Mouse (Mus musculus): ENCODE data around the gene Ccndbp1. TPM values are rescaled to one million over a fixed set of nuclear protein-coding genes. Genes with fewer than 3 reads are reported as not detected.
"Not testable (repeated sequence)": the region's sequence is repeated elsewhere in the genome, so short reads cannot be mapped to it uniquely, and the experiment has no call there.

Ccndbp1 gene
- 76.9 and 83.6 TPM in 2 replicates for polyA plus RNA-seq (2015; fragmentation: Nextera tagmentation; extraction: Ambion mirVana)

DNA sequence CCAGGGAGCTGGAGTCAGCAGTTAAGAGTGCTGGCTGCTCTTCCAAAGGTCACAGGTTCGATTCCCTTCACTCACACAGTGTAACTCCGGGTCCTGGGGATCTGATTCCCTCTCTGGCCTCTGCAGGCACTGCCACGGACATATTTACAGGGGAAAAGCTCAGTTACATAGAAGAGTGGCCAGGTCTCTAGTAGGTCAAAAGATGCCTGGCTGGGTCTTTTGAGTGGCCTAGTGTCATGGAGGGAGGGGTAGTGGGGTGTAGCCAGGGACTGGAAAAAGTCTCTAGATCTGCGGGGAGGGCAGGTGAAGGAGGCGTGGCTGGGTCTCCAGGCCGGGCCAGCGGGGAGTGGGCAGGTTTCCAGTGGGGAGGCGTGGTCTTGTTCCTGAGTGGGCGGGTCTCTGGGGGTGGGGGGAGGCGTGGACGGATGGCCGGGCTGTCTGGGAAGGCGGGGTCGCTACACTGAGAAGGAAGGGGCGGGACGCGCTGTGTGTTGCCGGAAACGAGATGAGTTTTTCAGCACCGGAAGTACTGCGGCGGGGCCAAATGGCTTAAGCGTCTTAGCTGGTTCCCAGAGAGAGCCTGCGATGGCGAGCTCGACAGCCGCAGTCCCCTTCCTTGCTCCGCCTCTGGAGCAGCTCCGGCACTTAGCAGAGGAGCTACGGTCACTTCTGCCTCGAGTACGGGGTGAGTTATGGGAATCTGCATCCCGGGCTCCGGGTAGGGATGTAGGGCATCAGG is at the start of gene Ccndbp1:
Ccndbp1 (plus strand) TSS at position 479 of the 739 bp plus-strand sequence.
- peak within 1 kb of the TSS; percentile 71 for H3K4me3 ChIP-seq
- 2% methylated on average over 34 of the region's 34 CpGs for WGBS
- H3K27ac ChIP-seq (replicated peaks) = peak within 1 kb of the TSS; percentile 57

DNA sequence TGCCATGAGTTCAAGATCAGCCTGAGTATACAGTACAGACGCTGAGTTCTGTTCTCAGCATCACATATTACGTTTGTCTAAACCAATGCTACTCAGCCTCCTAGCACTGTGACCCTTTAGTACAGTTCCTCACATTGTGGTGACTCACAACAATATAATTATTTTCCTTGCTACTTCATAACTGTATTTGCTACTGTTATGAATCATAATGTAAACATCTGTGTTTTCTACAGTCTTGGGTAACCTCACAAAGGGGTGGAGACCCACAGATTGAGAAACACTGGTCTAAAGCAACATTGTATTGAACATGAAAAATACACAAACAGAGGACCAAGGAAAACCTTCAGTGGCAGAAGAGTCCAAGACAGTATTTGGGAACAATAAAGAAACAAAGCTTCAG is 48.8 kb upstream of the Ccndbp1 start:
- WGBS = 97% methylated on average over 2 of the region's 2 CpGs
- H3K4me3 ChIP-seq = no peak overlapping the region
- no peak overlapping the region for H3K27ac ChIP-seq (replicated peaks)
- H3K27me3 ChIP-seq = no peaks in the 10 kb centered on the region
- no peak overlapping the region for H3K4me2 ChIP-seq
- no peaks in the 10 kb centered on the region for H3K9me3 ChIP-seq
- H3K36me3 ChIP-seq = peaks cover 42% of the 10 kb centered on the region
- no peak for ATAC-seq (ENCODE audit: low read depth)
- no peaks in the 10 kb centered on the region for H3K4me1 ChIP-seq (replicated peaks)
- H3K9ac ChIP-seq = no peak overlapping the region

More for the DNA sequence above, at the start of gene Ccndbp1:
- Histone ChIP-seq H3K4me2 (peak within 1 kb of the TSS; percentile 90), H3K27me3 (no peaks in the 10 kb centered on the region), H3K9ac (peak within 1 kb of the TSS; percentile 78), H3K9me3 (no peaks in the 10 kb centered on the region), H3K36me3 (peaks cover 29% of the 10 kb centered on the region), H3K4me1 (replicated peaks) (peaks cover 14% of the 10 kb centered on the region)
- ATAC-seq (ENCODE audit: low read depth) = peak; percentile 98

DNA sequence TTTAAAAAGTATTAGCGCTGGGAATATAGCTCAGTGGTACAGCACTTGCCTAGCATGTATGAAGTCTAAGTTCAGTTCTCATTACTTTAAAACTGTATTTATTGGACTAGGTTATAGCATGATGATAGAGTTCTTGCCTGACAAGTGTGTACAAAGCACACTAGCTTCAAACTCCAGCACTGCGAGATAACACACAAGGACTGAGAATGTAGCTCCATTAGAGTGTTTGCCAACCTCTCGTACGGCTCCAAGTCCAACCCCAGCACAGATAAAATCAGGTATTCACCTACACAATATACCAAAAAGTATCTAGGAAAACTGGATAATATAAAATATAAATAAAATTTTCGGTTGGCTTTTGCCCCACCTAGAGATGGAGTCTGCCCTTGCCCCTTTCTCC is 48.4 kb upstream of the Ccndbp1 start:
- Histone ChIP-seq H3K4me1 (replicated peaks) (no peaks in the 10 kb centered on the region), H3K9me3 (no peaks in the 10 kb centered on the region), H3K4me3 (no peak overlapping the region), H3K36me3 (peaks cover 37% of the 10 kb centered on the region), H3K9ac (no peak overlapping the region), H3K27me3 (no peaks in the 10 kb centered on the region), H3K27ac (replicated peaks) (no peak overlapping the region), H3K4me2 (no peak overlapping the region)
- 95% methylated on average over 5 of the region's 5 CpGs for WGBS
- ATAC-seq (ENCODE audit: low read depth) = no peak

DNA sequence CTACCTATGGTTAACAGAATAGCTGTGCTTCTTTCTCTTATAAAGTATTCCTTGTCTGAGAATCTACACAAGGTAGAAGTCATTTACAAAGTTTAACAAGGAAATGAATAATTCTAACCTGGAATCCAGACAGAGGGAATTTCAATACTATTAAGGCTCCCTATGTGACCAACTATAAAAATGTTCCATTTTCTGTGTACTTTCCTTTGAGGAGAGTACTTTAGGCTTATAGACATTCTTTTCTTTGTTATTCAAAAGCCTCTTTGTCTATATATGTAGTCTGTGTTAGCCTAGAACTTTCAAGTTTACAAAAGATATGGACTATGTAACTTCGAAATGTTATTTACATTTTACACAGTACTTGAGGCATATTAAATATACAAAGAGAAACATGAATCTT is 47.9 kb upstream of the Ccndbp1 start:
- Histone ChIP-seq H3K9ac (no peak overlapping the region), H3K4me1 (replicated peaks) (no peaks in the 10 kb centered on the region), H3K36me3 (peaks cover 33% of the 10 kb centered on the region), H3K4me2 (no peak overlapping the region), H3K27me3 (no peaks in the 10 kb centered on the region), H3K9me3 (no peaks in the 10 kb centered on the region), H3K27ac (replicated peaks) (no peak overlapping the region), H3K4me3 (no peak overlapping the region)
- 93% methylated on average over 1 of the region's 1 CpGs for WGBS
- ATAC-seq (ENCODE audit: low read depth) = no peak

DNA sequence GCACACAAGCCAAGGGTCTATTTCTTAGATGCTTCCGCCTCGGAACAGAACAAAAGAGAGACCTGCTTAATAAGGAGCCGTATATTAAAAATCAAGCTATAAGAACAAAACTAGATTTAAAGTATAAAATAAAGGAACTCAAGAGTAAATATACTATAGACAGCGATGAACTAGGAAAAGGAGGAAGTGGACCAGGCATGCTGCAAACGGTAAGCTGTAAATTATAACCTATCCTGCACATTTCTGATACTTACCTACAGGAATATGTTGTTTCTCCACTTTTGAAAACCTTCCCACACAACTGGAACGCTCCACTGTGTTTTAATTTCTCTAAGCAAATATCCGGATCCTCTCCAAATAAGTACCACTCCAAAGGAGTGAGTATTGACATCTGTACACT is 45.1 kb upstream of the Ccndbp1 start:
- H3K9me3 ChIP-seq = no peaks in the 10 kb centered on the region
- peaks cover 36% of the 10 kb centered on the region for H3K36me3 ChIP-seq
- peaks cover 7% of the 10 kb centered on the region; the same call in 1 of the 2 replicates for H3K4me1 ChIP-seq (replicated peaks)
- no peak overlapping the region for H3K27ac ChIP-seq (replicated peaks)
- no peak for ATAC-seq (ENCODE audit: low read depth)
- 95% methylated on average over 7 of the region's 7 CpGs for WGBS
- no peaks in the 10 kb centered on the region for H3K27me3 ChIP-seq
- H3K4me3 ChIP-seq = no peak overlapping the region
- no peak overlapping the region for H3K9ac ChIP-seq
- H3K4me2 ChIP-seq = no peak overlapping the region

DNA sequence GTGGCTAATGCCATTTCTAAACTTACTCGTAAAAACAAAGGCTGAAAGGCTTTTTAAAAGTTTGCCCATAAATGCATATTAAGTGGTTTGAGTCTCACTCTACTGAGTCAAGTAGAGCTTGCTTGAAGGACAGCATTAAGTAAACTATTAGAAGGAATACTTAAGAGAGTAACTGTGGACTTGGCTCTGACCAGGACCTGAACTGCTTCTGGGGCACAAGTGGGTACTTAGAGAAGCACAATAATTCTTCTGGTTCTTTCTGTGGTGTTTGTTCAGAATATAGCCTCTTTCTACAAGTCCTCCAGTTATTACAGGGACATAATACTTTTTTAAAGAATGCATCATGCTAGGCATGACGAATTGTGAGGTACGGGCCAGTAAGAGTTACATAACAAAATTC is 42.7 kb upstream of the Ccndbp1 start:
- no peak for ATAC-seq (ENCODE audit: low read depth)
- H3K9me3 ChIP-seq = no peaks in the 10 kb centered on the region
- H3K4me3 ChIP-seq = no peak overlapping the region
- H3K36me3 ChIP-seq = peaks cover 19% of the 10 kb centered on the region; the same call in 1 of the 2 replicates
- peaks cover 23% of the 10 kb centered on the region for H3K4me1 ChIP-seq (replicated peaks)
- H3K9ac ChIP-seq = no peak overlapping the region
- H3K4me2 ChIP-seq = no peak overlapping the region
- H3K27ac ChIP-seq (replicated peaks) = no peak overlapping the region
- 91% methylated on average over 3 of the region's 3 CpGs for WGBS
- H3K27me3 ChIP-seq = no peaks in the 10 kb centered on the region

DNA sequence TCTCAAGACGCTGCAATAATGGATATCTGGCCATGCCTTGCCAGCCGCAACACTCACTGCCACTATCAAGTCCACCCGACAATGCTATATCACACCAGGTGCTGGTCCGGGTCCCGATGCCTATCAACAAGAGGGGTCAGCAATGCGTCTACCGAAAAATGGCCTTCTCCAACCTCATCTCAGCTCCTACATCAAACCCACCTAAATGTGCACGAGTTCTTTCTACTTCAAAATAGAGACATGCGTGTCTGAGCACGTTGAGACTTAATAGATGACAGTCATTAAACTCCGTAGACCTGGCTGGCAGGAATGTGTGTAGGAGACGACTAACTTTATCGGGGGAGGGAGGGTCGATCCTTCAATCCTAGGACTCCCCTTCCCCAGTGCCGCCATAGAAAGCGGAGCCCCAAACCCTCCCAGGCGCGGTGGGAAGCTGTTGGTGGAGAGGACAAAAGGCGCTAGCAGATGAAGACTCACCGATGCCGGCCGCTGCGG is 38.1 kb upstream of the Ccndbp1 start:
- Histone ChIP-seq H3K4me1 (replicated peaks) (peaks cover 33% of the 10 kb centered on the region), H3K4me2 (peak overlapping the region; percentile 88), H3K36me3 (0 out of 2 replicates have a peak, but pooled peaks cover 8% of the 10 kb centered on the region), H3K27ac (replicated peaks) (peak overlapping the region; percentile 91), H3K4me3 (peak overlapping the region; percentile 87), H3K9ac (peak overlapping the region; percentile 87), H3K27me3 (no peaks in the 10 kb centered on the region), H3K9me3 (no peaks in the 10 kb centered on the region)
- under 1% methylated on average over 23 of the region's 23 CpGs for WGBS
- ATAC-seq (ENCODE audit: low read depth) = peak; percentile 80

DNA sequence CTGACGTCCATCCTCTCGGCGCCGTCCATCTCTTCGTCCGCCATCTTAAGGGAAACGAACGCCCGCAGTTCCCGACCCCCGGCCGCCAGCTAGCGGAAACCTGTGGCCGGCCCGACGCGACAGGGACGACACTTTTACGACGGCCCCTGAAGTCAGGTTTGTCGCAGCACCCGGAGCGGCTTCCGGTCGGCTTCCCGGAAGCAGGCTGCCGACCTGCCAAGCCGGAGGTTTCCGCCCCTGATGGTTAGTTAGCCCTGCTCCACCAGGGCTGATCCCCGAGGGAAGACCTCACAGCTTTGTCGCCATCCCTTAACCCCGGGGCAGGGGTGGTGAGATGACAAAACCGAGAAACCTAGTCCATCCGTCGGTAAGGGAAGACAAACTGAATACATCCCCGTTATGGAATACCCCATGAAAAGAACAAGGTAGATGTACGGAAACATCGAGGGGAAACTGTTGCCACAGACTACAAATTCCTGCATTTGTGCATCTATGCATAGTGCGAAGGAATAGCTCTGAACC is 37.6 kb upstream of the Ccndbp1 start, which contains the start of gene Ubr1:
Ubr1 (minus strand) TSS at position 157 of the 522 bp plus-strand sequence.
- H3K9ac ChIP-seq = peak within 1 kb of the TSS; percentile 87
- H3K9me3 ChIP-seq = no peaks in the 10 kb centered on the region
- WGBS = under 1% methylated on average over 39 of the region's 39 CpGs
- peaks cover 33% of the 10 kb centered on the region for H3K4me1 ChIP-seq (replicated peaks)
- peak; percentile 88 for ATAC-seq (ENCODE audit: low read depth)
- H3K27me3 ChIP-seq = no peaks in the 10 kb centered on the region
- peak within 1 kb of the TSS; percentile 87 for H3K4me3 ChIP-seq
- 0 out of 2 replicates have a peak, but pooled peaks cover 8% of the 10 kb centered on the region for H3K36me3 ChIP-seq
- peak within 1 kb of the TSS; percentile 88 for H3K4me2 ChIP-seq
- H3K27ac ChIP-seq (replicated peaks) = peak within 1 kb of the TSS; percentile 91

DNA sequence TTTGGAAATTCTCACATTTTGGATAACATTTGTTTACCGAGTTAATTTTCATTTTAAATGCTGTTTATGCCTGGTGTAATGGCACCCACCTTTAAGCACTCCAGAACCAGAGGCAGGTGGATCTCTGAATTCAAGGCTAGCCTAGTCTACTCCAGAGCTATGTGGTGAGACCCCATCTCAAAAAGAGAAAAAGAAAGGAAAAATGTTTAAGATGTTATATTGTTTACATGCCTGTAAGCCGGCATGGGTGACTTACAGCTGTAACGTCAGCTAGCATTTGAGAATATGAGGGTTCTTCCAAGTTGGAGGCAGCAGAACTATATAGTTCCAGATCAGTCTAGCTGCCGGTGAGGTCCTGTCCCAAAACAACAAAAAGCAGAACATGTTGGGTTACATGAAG is 36.4 kb upstream of the Ccndbp1 start:
- Histone ChIP-seq H3K4me3 (no peak overlapping the region), H3K9ac (no peak overlapping the region), H3K4me2 (peak overlapping the region; percentile 88; the same call in 1 of the 2 replicates), H3K36me3 (0 out of 2 replicates have a peak, but pooled peaks cover 2% of the 10 kb centered on the region), H3K4me1 (replicated peaks) (peaks cover 37% of the 10 kb centered on the region), H3K27me3 (no peaks in the 10 kb centered on the region), H3K27ac (replicated peaks) (no peak overlapping the region), H3K9me3 (no peaks in the 10 kb centered on the region)
- ATAC-seq (ENCODE audit: low read depth) = no peak
- 89% methylated on average over 4 of the region's 4 CpGs for WGBS

DNA sequence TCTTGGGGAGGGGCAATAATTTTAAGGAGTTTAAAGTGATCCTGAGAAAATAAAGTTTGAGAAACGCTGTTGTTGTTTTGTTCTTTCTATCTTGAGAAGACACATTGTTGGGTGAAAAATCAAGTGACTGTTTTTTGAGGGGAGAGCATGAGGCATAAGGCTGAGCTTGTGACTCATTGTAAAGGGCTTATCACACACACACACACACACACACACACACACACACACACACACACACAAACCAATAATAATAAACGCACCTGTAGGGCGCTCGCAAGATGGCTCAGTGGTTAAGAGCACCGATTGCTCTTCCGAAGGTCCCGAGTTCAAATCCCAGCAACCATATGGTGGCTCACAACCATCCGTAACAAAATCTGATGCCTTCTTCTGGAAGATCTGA is 35.9 kb upstream of the Ccndbp1 start:
- WGBS = 94% methylated on average over 8 of the region's 8 CpGs
- H3K4me3 ChIP-seq = not testable (repeated sequence)

DNA sequence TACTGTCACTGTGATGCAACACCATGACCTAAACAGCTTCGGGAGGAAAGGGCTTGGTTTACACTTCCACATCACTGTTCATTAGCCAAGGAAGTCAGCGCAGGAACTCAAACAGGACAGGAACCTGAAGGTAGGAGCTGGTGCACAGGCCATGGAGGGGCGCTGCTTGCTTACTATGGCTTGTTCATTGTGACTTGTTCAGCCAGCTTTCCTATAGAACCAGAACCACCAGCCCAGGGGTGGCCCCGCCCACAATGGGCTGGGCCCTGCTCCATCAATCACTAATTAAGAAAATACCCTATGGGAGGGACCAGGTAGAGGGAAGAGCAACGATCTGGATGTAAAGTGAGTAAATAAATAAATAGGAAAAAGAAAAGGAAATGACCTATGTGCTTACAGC is 35.2 kb upstream of the Ccndbp1 start:
- ATAC-seq (ENCODE audit: low read depth) = no peak
- Histone ChIP-seq H3K4me3 (no peak overlapping the region), H3K9me3 (no peaks in the 10 kb centered on the region), H3K27ac (replicated peaks) (no peak overlapping the region), H3K36me3 (no peaks in the 10 kb centered on the region), H3K4me2 (0 out of 2 replicates have a peak overlapping the region, but pooled peaks have one; percentile 1), H3K27me3 (no peaks in the 10 kb centered on the region), H3K4me1 (replicated peaks) (peaks cover 31% of the 10 kb centered on the region), H3K9ac (no peak overlapping the region)
- WGBS = 21% methylated on average over 5 of the region's 5 CpGs

More for the DNA sequence above, 35.9 kb upstream of the Ccndbp1 start:
- peaks cover 36% of the 10 kb centered on the region for H3K4me1 ChIP-seq (replicated peaks)
- not testable (repeated sequence) for H3K27ac ChIP-seq (replicated peaks); H3K4me2 ChIP-seq; H3K36me3 ChIP-seq; ATAC-seq (ENCODE audit: low read depth); H3K9me3 ChIP-seq; H3K27me3 ChIP-seq; H3K9ac ChIP-seq

DNA sequence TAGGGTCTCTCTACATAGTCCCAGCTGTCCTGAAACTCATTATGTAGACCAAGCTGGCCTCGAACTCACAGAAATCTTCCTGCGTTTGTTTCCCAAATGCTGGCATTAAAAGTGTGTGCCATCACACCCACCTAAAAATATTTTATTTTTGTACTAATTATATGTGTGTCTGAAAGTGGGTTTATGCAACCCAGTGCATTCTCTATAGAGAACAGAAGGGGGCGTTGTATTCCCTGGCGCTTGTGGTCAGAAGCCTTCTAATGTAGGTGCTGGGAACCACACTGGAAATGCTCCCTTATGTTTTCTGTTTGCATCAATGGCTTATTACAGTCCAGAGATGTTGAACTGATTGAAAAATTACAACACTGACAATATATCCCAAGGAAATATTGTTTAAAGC is 31.9 kb upstream of the Ccndbp1 start:
- H3K9me3 ChIP-seq = no peaks in the 10 kb centered on the region
- peaks cover 10% of the 10 kb centered on the region; the same call in 1 of the 2 replicates for H3K36me3 ChIP-seq
- no peaks in the 10 kb centered on the region for H3K27me3 ChIP-seq
- H3K4me2 ChIP-seq = peak overlapping the region; percentile 81
- H3K27ac ChIP-seq (replicated peaks) = no peak overlapping the region
- 47% methylated on average over 4 of the region's 4 CpGs for WGBS
- H3K9ac ChIP-seq = no peak overlapping the region
- H3K4me3 ChIP-seq = peak overlapping the region; percentile 14; the same call in 1 of the 2 replicates
- no peak for ATAC-seq (ENCODE audit: low read depth)
- peaks cover 9% of the 10 kb centered on the region for H3K4me1 ChIP-seq (replicated peaks)

Data from neural tube, embryonic 13.5 days (tissue).